Comparison of ENCODE assay signal across 9 mouse cellular contexts in the genomic region with DNA sequence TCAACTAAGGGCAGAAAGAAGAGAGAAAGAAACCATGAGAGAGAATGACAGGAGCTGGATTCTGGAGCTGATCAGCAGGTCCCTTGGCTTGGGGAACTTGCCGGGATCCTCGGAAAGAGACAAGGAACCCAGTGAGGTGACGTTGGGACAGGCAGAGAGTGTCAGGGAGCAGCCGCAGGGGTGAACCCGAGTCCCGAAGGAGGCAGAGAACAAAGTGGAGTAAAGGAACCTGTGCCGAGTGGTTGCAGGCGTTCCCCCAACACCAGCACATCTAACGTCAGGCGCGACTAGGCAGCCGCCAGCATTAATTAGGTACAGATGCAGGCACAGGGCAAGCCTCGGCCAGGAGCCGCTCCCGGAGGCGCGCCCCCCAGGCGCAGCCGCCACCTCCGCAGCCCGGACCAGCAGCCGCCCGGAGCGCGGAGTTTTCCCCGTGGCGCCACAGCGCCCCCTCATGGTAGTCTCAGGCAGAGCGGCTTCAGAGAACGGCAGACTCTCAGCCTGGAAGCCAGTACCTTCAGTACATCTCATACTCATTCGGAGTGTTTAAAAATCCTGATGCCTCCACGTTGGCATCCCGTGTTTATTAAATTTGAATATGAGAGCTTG. TPM values are rescaled to one million over a fixed set of nuclear protein-coding genes. Genes with fewer than 3 reads are reported as not detected.
DNase-seq lines count a peak whose midpoint lies in the region; ATAC-seq and TF ChIP-seq lines count a peak whose summit lies in the region.
"Had no signal": no experiment of that assay in that cellular context is flagged by ENCODE, and none has a peak within 500 bp of the region (broad histone marks: within the 10 kb centered on the region; RNA-seq: fewer than 3 reads in every experiment).

No protein-coding gene starts in this region.

- TF ChIP-seq CTCF in stomach, postnatal 0 days (IDR thresholded peaks at IDR 0.05; ENCODE audit: low read depth), result peak; percentile 92

- H3K4me2 ChIP-seq in heart, embryonic 15.5 days, result peak overlapping the region; percentile 87
- H3K4me2 ChIP-seq in liver, embryonic 15.5 days, result peak overlapping the region; percentile 60
- H3K4me2 ChIP-seq in neural tube, embryonic 12.5 days (replicated peaks), result peak overlapping the region; percentile 56
- peak overlapping the region; percentile 81 for H3K4me2 ChIP-seq in stomach, postnatal 0 days (replicated peaks; ENCODE audit: low read depth)

- WGBS in forebrain, embryonic 10.5 days, result 2% methylated on average over 33 of the region's 33 CpGs
- under 1% methylated on average over 33 of the region's 33 CpGs for WGBS in heart, embryonic 15.5 days
- 1% methylated on average over 33 of the region's 33 CpGs for WGBS in liver, embryonic 15.5 days (ENCODE audit: insufficient replicate concordance)
- 3% methylated on average over 33 of the region's 33 CpGs for WGBS in neural tube, embryonic 12.5 days
- 2% methylated on average over 32 of the region's 33 CpGs for WGBS in stomach, postnatal 0 days

- peak; percentile 90 for DNase-seq in forebrain, embryonic 10.5 days (ENCODE audit: extremely low spot score, low spot score)
- DNase-seq in kidney, postnatal 25 days, result peak; percentile 84 to 87
- DNase-seq in stomach, postnatal 0 days (ENCODE audit: low spot score), result peak; percentile 91

- H3K9ac ChIP-seq in heart, embryonic 15.5 days, result peak overlapping the region; percentile 33
- H3K9ac ChIP-seq in liver, embryonic 15.5 days, result no peak overlapping the region
- no peak overlapping the region for H3K9ac ChIP-seq in neural tube, embryonic 12.5 days
- H3K9ac ChIP-seq in stomach, postnatal 0 days (ENCODE audit: low read length), result peak overlapping the region; percentile 41; the same call in 1 of the 2 replicates

- H3K9me3 ChIP-seq in forebrain, embryonic 10.5 days, result no peaks in the 10 kb centered on the region
- H3K9me3 ChIP-seq in heart, embryonic 15.5 days (replicated peaks), result no peaks in the 10 kb centered on the region
- H3K9me3 ChIP-seq in liver, embryonic 15.5 days (replicated peaks), result no peaks in the 10 kb centered on the region
- no peaks in the 10 kb centered on the region for H3K9me3 ChIP-seq in neural tube, embryonic 12.5 days
- H3K9me3 ChIP-seq in stomach, postnatal 0 days (ENCODE audit: control insufficient read depth, low read length), result no peaks in the 10 kb centered on the region

- peak; percentile 78 for ATAC-seq in CD4-positive, CD25-positive, alpha-beta regulatory T cell, adult 4 months
- ATAC-seq in heart, embryonic 15.5 days (replicated peaks; ENCODE audit: insufficient number of reproducible peaks, insufficient read depth, low FRiP score, low read depth), result peak; percentile 82
- no peak for ATAC-seq in liver, embryonic 15.5 days (ENCODE audit: insufficient read depth)
- peak; percentile 74 for ATAC-seq in neural tube, embryonic 12.5 days (ENCODE audit: low FRiP score, low read depth)
- peak; percentile 82 for ATAC-seq in stomach, postnatal 0 days (ENCODE audit: low FRiP score, low TSS enrichment)

- no peak overlapping the region for H3K27ac ChIP-seq in brown adipose tissue, adult 24 weeks (replicated peaks; ENCODE audit: low read depth, low read length)
- H3K27ac ChIP-seq in forebrain, embryonic 10.5 days, result peak overlapping the region; percentile 76
- peak overlapping the region; percentile 31; the same call in 1 of the 2 replicates for H3K27ac ChIP-seq in heart, embryonic 15.5 days
- H3K27ac ChIP-seq in liver, embryonic 15.5 days (replicated peaks), result no peak overlapping the region
- H3K27ac ChIP-seq in neural tube, embryonic 12.5 days, result no peak overlapping the region
- no peak overlapping the region for H3K27ac ChIP-seq in stomach, postnatal 0 days (replicated peaks)

- peak overlapping the region; percentile 56 for H3K4me3 ChIP-seq in brown adipose tissue, adult 24 weeks (ENCODE audit: insufficient read depth, low read depth, low read length)
- H3K4me3 ChIP-seq in forebrain, embryonic 10.5 days, result peak overlapping the region; percentile 52
- peak overlapping the region; percentile 51 for H3K4me3 ChIP-seq in heart, embryonic 15.5 days
- peak overlapping the region; percentile 39 for H3K4me3 ChIP-seq in liver, embryonic 15.5 days (replicated peaks)
- peak overlapping the region; percentile 18 for H3K4me3 ChIP-seq in neural tube, embryonic 12.5 days
- H3K4me3 ChIP-seq in stomach, postnatal 0 days (ENCODE audit: low read depth, low read length), result peak overlapping the region; percentile 41

- no peaks in the 10 kb centered on the region for H3K4me1 ChIP-seq in brown adipose tissue, adult 24 weeks (ENCODE audit: control insufficient read depth, insufficient read depth, insufficient read length, low read length)
- peaks cover 42% of the 10 kb centered on the region for H3K4me1 ChIP-seq in forebrain, embryonic 10.5 days
- peaks cover 13% of the 10 kb centered on the region for H3K4me1 ChIP-seq in heart, embryonic 15.5 days (replicated peaks)
- peaks cover 9% of the 10 kb centered on the region for H3K4me1 ChIP-seq in liver, embryonic 15.5 days (replicated peaks)
- H3K4me1 ChIP-seq in neural tube, embryonic 12.5 days, result peaks cover 16% of the 10 kb centered on the region; the same call in 1 of the 2 replicates
- 0 out of 2 replicates have a peak, but pooled peaks cover 4% of the 10 kb centered on the region for H3K4me1 ChIP-seq in stomach, postnatal 0 days (replicated peaks; ENCODE audit: control insufficient read depth, insufficient read depth)

- no peaks in the 10 kb centered on the region for H3K36me3 ChIP-seq in forebrain, embryonic 10.5 days (replicated peaks)
- no peaks in the 10 kb centered on the region for H3K36me3 ChIP-seq in heart, embryonic 15.5 days
- no peaks in the 10 kb centered on the region for H3K36me3 ChIP-seq in liver, embryonic 15.5 days (replicated peaks)
- no peaks in the 10 kb centered on the region for H3K36me3 ChIP-seq in neural tube, embryonic 12.5 days
- no peaks in the 10 kb centered on the region for H3K36me3 ChIP-seq in stomach, postnatal 0 days (ENCODE audit: control insufficient read depth, insufficient read depth, low read length)

- no peak for TF ChIP-seq EP300 in stomach, postnatal 0 days (optimal IDR thresholded peaks at IDR 0.05)

- H3K27me3 ChIP-seq in forebrain, embryonic 10.5 days (ENCODE audit: poor library complexity, severe bottlenecking), result peaks cover 98% of the 10 kb centered on the region
- H3K27me3 ChIP-seq in heart, embryonic 15.5 days, result peaks cover 55% of the 10 kb centered on the region
- peaks cover 32% of the 10 kb centered on the region for H3K27me3 ChIP-seq in liver, embryonic 15.5 days
- H3K27me3 ChIP-seq in neural tube, embryonic 12.5 days (replicated peaks), result peaks cover 57% of the 10 kb centered on the region
- no peaks in the 10 kb centered on the region for H3K27me3 ChIP-seq in stomach, postnatal 0 days (ENCODE audit: control insufficient read depth, insufficient read depth, low read length)

RNA-seq across cellular contexts. Expression of gene Cpn2, which starts 31.1 kb away (rescaled TPM):
- polyA plus RNA-seq in CD4-positive, CD25-positive, alpha-beta regulatory T cell, adult 4 months (2017; shearing (Covaris generic)), result not detected
- 20.1 and 23.7 TPM in 2 replicates for polyA plus RNA-seq in brown adipose tissue, adult 24 weeks (2012; ENCODE audit: insufficient read depth, insufficient read length, missing spikeins)
- not detected in 2 replicates for polyA plus RNA-seq in forebrain, embryonic 10.5 days (2016; fragmentation: Nextera tagmentation; extraction: Ambion mirVana)
- not detected in 2 replicates for polyA plus RNA-seq in heart, embryonic 15.5 days (2015; fragmentation: Nextera tagmentation; extraction: Ambion mirVana)
- polyA plus RNA-seq in liver, embryonic 15.5 days (2015; fragmentation: Nextera tagmentation; extraction: Ambion mirVana), result 3.6 and 3.7 TPM in 2 replicates
- not detected in 2 replicates for polyA plus RNA-seq in neural tube, embryonic 12.5 days (2016; fragmentation: Nextera tagmentation; extraction: Ambion mirVana)
- polyA plus RNA-seq in stomach, postnatal 0 days (2015; fragmentation: Nextera tagmentation; extraction: Ambion mirVana), result 0.04 TPM in 1 of 2 replicates, not detected in the other
- polyA plus RNA-seq: gonadal fat pad, adult 2 months had no signal

RNA-seq across cellular contexts. Expression of gene Lrrc15, which starts 46.9 kb away (rescaled TPM):
- not detected for polyA plus RNA-seq in CD4-positive, CD25-positive, alpha-beta regulatory T cell, adult 4 months (2017; shearing (Covaris generic))
- polyA plus RNA-seq in brown adipose tissue, adult 24 weeks (2012; ENCODE audit: insufficient read depth, insufficient read length, missing spikeins), result not detected in 2 replicates
- polyA plus RNA-seq in forebrain, embryonic 10.5 days (2016; fragmentation: Nextera tagmentation; extraction: Ambion mirVana), result 0.32 and 0.35 TPM in 2 replicates
- polyA plus RNA-seq in heart, embryonic 15.5 days (2015; fragmentation: Nextera tagmentation; extraction: Ambion mirVana), result 0.26 and 0.28 TPM in 2 replicates
- polyA plus RNA-seq in liver, embryonic 15.5 days (2015; fragmentation: Nextera tagmentation; extraction: Ambion mirVana), result 0.03 TPM in 2 replicates
- 0.27 and 0.41 TPM in 2 replicates for polyA plus RNA-seq in neural tube, embryonic 12.5 days (2016; fragmentation: Nextera tagmentation; extraction: Ambion mirVana)
- polyA plus RNA-seq in stomach, postnatal 0 days (2015; fragmentation: Nextera tagmentation; extraction: Ambion mirVana), result 0.76 and 0.87 TPM in 2 replicates

Comparison
In these comparisons a context has a peak if more than half of its experiments do, and no peak if none do; other contexts are left out.
1. H3K27ac ChIP-seq: peak in forebrain, embryonic 10.5 days (single experiment) and heart, embryonic 15.5 days (single experiment); none in brown adipose tissue, adult 24 weeks (single experiment), liver, embryonic 15.5 days (single experiment), neural tube, embryonic 12.5 days (single experiment) and stomach, postnatal 0 days (single experiment).
2. H3K9ac ChIP-seq: peak in heart, embryonic 15.5 days (single experiment) and stomach, postnatal 0 days (single experiment); none in liver, embryonic 15.5 days (single experiment) and neural tube, embryonic 12.5 days (single experiment).
3. Peak in every context shown above with its lines, with median percentiles within 50 percentile points of each other: H3K4me3 ChIP-seq, DNase-seq and H3K4me2 ChIP-seq.